ENCODE assay signal across 8 mouse cellular contexts in the genomic region with DNA sequence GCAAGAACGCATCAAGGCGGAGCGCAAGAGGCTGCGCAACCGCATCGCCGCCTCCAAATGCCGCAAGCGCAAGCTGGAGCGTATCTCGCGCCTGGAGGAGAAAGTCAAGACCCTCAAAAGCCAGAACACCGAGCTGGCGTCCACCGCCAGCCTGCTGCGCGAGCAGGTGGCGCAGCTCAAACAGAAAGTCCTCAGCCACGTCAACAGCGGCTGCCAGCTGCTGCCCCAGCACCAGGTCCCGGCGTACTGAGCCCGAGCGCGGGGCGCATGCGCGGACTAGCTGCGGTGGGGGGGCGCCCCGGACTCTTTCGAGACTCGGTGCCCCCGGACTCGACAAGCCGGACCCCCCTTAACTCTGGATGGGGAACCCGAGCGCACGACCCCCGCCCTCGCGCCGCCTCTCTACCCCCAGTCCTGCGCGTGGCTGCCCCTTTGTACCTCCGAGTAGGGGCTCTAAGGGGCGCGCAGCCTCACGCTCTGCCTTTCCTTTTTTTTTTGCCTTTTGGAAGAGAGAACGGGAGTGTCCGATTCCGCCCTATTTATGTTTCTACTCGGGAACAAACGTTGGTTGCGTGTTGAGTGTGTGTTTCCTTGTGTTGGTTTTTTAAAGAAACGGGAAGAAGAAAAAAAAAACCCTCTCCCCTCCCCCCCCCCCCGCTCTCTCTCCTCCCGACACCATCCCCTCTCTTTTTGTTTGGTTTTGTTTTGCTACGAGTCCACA. TPM values are rescaled to one million over a fixed set of nuclear protein-coding genes. Genes with fewer than 3 reads are reported as not detected.
A peak's percentile ranks its signal among the peaks of the same experiment; 100 is the strongest.
DNase-seq lines count a peak whose midpoint lies in the region; ATAC-seq and TF ChIP-seq lines count a peak whose summit lies in the region.

No protein-coding gene starts in this region.

- H3K27ac ChIP-seq in heart, embryonic 12.5 days (ENCODE audit: poor library complexity, severe bottlenecking), result peak overlapping the region; percentile 99
- H3K27ac ChIP-seq in kidney, postnatal 0 days, result peak overlapping the region; percentile 99
- peak overlapping the region; percentile 98 for H3K27ac ChIP-seq in liver, embryonic 12.5 days
- H3K27ac ChIP-seq in neural tube, embryonic 11.5 days (ENCODE audit: low read depth, low read length), result peak overlapping the region; percentile 98
- H3K27ac ChIP-seq in stomach, embryonic 15.5 days, result peak overlapping the region; percentile 99

- DNase-seq in 416B (ENCODE audit: low read depth), result peak; percentile 80
- peak; percentile 53 to 65 for DNase-seq in adrenal gland, postnatal 4 days (ENCODE audit: low spot score in 2 of 2)
- DNase-seq in kidney, postnatal 0 days (ENCODE audit: low spot score), result peak; percentile 85
- DNase-seq in neural tube, embryonic 11.5 days (ENCODE audit: low spot score), result peak; percentile 88

- peak overlapping the region; percentile 100 for H3K9ac ChIP-seq in heart, embryonic 12.5 days
- peak overlapping the region; percentile 100 for H3K9ac ChIP-seq in kidney, postnatal 0 days (ENCODE audit: low read depth, low read length)
- H3K9ac ChIP-seq in liver, embryonic 12.5 days, result peak overlapping the region; percentile 99
- peak overlapping the region; percentile 83 for H3K9ac ChIP-seq in neural tube, embryonic 11.5 days (ENCODE audit: low read length)
- H3K9ac ChIP-seq in stomach, embryonic 15.5 days, result peak overlapping the region; percentile 99

- H3K4me1 ChIP-seq in heart, embryonic 12.5 days (replicated peaks), result peaks cover 52% of the 10 kb centered on the region
- H3K4me1 ChIP-seq in kidney, postnatal 0 days (replicated peaks; ENCODE audit: insufficient read depth, low read length), result peaks cover 32% of the 10 kb centered on the region
- H3K4me1 ChIP-seq in liver, embryonic 12.5 days, result peaks cover 47% of the 10 kb centered on the region
- peaks cover 35% of the 10 kb centered on the region for H3K4me1 ChIP-seq in neural tube, embryonic 11.5 days (ENCODE audit: control insufficient read depth, insufficient read depth, low read length)
- H3K4me1 ChIP-seq in stomach, embryonic 15.5 days, result peaks cover 37% of the 10 kb centered on the region

- no peak for TF ChIP-seq CTCF in kidney, postnatal 0 days (IDR thresholded peaks at IDR 0.05; ENCODE audit: low read depth)

- no peaks in the 10 kb centered on the region for H3K27me3 ChIP-seq in heart, embryonic 12.5 days (replicated peaks)
- H3K27me3 ChIP-seq in kidney, postnatal 0 days (ENCODE audit: insufficient read depth, low read length), result no peaks in the 10 kb centered on the region
- H3K27me3 ChIP-seq in liver, embryonic 12.5 days (replicated peaks), result no peaks in the 10 kb centered on the region
- no peaks in the 10 kb centered on the region for H3K27me3 ChIP-seq in neural tube, embryonic 11.5 days (ENCODE audit: control insufficient read depth, insufficient read depth, low read length)
- no peaks in the 10 kb centered on the region for H3K27me3 ChIP-seq in stomach, embryonic 15.5 days (replicated peaks)

- under 1% methylated on average over 58 of the region's 59 CpGs for WGBS in heart, embryonic 12.5 days
- under 1% methylated on average over 55 of the region's 59 CpGs for WGBS in kidney, postnatal 0 days
- WGBS in liver, embryonic 12.5 days (ENCODE audit: insufficient replicate concordance), result under 1% methylated on average over 57 of the region's 59 CpGs
- under 1% methylated on average over 57 of the region's 59 CpGs for WGBS in neural tube, embryonic 11.5 days
- under 1% methylated on average over 59 of the region's 59 CpGs for WGBS in stomach, embryonic 15.5 days

- ATAC-seq in erythroblast, adult 5-6 weeks (replicated peaks; ENCODE audit: low FRiP score, poor library complexity, severe bottlenecking), result peak; percentile 12; the same call in 1 of the 2 replicates
- no peak for ATAC-seq in heart, embryonic 12.5 days (ENCODE audit: insufficient number of reproducible peaks, low FRiP score)
- no peak for ATAC-seq in kidney, postnatal 0 days (replicated peaks; ENCODE audit: low FRiP score, low read depth)
- no peak for ATAC-seq in liver, embryonic 12.5 days
- ATAC-seq in neural tube, embryonic 11.5 days (ENCODE audit: insufficient read depth, low FRiP score, low TSS enrichment), result no peak
- ATAC-seq in stomach, embryonic 15.5 days (ENCODE audit: insufficient read depth, low FRiP score, low read depth), result no peak

- H3K4me3 ChIP-seq in heart, embryonic 12.5 days, result peak overlapping the region; percentile 92
- peak overlapping the region; percentile 98 for H3K4me3 ChIP-seq in kidney, postnatal 0 days (replicated peaks; ENCODE audit: low read depth, low read length)
- peak overlapping the region; percentile 90 for H3K4me3 ChIP-seq in liver, embryonic 12.5 days
- H3K4me3 ChIP-seq in neural tube, embryonic 11.5 days (ENCODE audit: low read depth, low read length), result peak overlapping the region; percentile 83
- H3K4me3 ChIP-seq in stomach, embryonic 15.5 days (replicated peaks), result peak overlapping the region; percentile 96

- peak overlapping the region; percentile 87 for H3K4me2 ChIP-seq in heart, embryonic 12.5 days
- peak overlapping the region; percentile 66 for H3K4me2 ChIP-seq in kidney, postnatal 0 days (ENCODE audit: low read length)
- H3K4me2 ChIP-seq in liver, embryonic 12.5 days, result peak overlapping the region; percentile 99
- H3K4me2 ChIP-seq in neural tube, embryonic 11.5 days (ENCODE audit: low read depth), result peak overlapping the region; percentile 49
- peak overlapping the region; percentile 55 for H3K4me2 ChIP-seq in stomach, embryonic 15.5 days

- no peaks in the 10 kb centered on the region for H3K9me3 ChIP-seq in heart, embryonic 12.5 days (replicated peaks)
- no peaks in the 10 kb centered on the region for H3K9me3 ChIP-seq in kidney, postnatal 0 days (replicated peaks; ENCODE audit: low read length)
- H3K9me3 ChIP-seq in liver, embryonic 12.5 days (replicated peaks), result no peaks in the 10 kb centered on the region
- H3K9me3 ChIP-seq in neural tube, embryonic 11.5 days (ENCODE audit: control insufficient read depth, low read length), result no peaks in the 10 kb centered on the region
- H3K9me3 ChIP-seq in stomach, embryonic 15.5 days, result no peaks in the 10 kb centered on the region

- peaks cover 25% of the 10 kb centered on the region for H3K36me3 ChIP-seq in heart, embryonic 12.5 days
- H3K36me3 ChIP-seq in kidney, postnatal 0 days (ENCODE audit: insufficient read depth, low read length), result 0 out of 2 replicates have a peak, but pooled peaks cover 4% of the 10 kb centered on the region
- no peaks in the 10 kb centered on the region for H3K36me3 ChIP-seq in liver, embryonic 12.5 days
- H3K36me3 ChIP-seq in neural tube, embryonic 11.5 days (ENCODE audit: control insufficient read depth, insufficient read depth, low read length), result no peaks in the 10 kb centered on the region
- peaks cover 7% of the 10 kb centered on the region; the same call in 1 of the 2 replicates for H3K36me3 ChIP-seq in stomach, embryonic 15.5 days

RNA-seq across cellular contexts. Expression of a gene that starts 1.2 kb away (rescaled TPM):
- total RNA-seq in adrenal gland, postnatal 4 days (2021), result 100 to 1,000 TPM; 185 to 195 TPM
- 29.2 and 53.9 TPM in 2 replicates for total RNA-seq in erythroblast, adult 5-6 weeks (2015; ENCODE audit: low replicate concordance)
- total RNA-seq in erythroblast, adult 5-6 weeks (2017; ENCODE audit: low replicate concordance), result 52.2 and 61.9 TPM in 2 replicates
- polyA plus RNA-seq in heart, embryonic 12.5 days (2016; fragmentation: Nextera tagmentation; extraction: Ambion mirVana), result 183 and 206 TPM in 2 replicates
- 72.4 and 98.1 TPM in 2 replicates for polyA plus RNA-seq in kidney, postnatal 0 days (2015; fragmentation: Nextera tagmentation; extraction: Ambion mirVana)
- 59.5 and 66.8 TPM in 2 replicates for polyA plus RNA-seq in liver, embryonic 12.5 days (2016; fragmentation: Nextera tagmentation; extraction: Ambion mirVana)
- 167 and 171 TPM in 2 replicates for polyA plus RNA-seq in neural tube, embryonic 11.5 days (2014; fragmentation: Nextera tagmentation; extraction: Ambion mirVana)
- 84.4 and 84.6 TPM in 2 replicates for polyA plus RNA-seq in stomach, embryonic 15.5 days (2015; fragmentation: Nextera tagmentation; extraction: Ambion mirVana)

RNA-seq across cellular contexts. Expression of a gene that starts 3.3 kb away (rescaled TPM):
- under 1 TPM; 0.14 to 0.25 TPM for total RNA-seq in adrenal gland, postnatal 4 days (2021)
- total RNA-seq in erythroblast, adult 5-6 weeks (2015; ENCODE audit: low replicate concordance), result not detected in 2 replicates
- not detected in 2 replicates for total RNA-seq in erythroblast, adult 5-6 weeks (2017; ENCODE audit: low replicate concordance)
- 0.04 and 0.06 TPM in 2 replicates for polyA plus RNA-seq in heart, embryonic 12.5 days (2016; fragmentation: Nextera tagmentation; extraction: Ambion mirVana)
- polyA plus RNA-seq in kidney, postnatal 0 days (2015; fragmentation: Nextera tagmentation; extraction: Ambion mirVana), result 0.03 and 0.05 TPM in 2 replicates
- polyA plus RNA-seq in liver, embryonic 12.5 days (2016; fragmentation: Nextera tagmentation; extraction: Ambion mirVana), result not detected in 2 replicates
- polyA plus RNA-seq in neural tube, embryonic 11.5 days (2014; fragmentation: Nextera tagmentation; extraction: Ambion mirVana), result not detected in 2 replicates
- polyA plus RNA-seq in stomach, embryonic 15.5 days (2015; fragmentation: Nextera tagmentation; extraction: Ambion mirVana), result 0.04 TPM in 1 of 2 replicates, not detected in the other

RNA-seq across cellular contexts. Expression of a gene that starts 18.3 kb away (rescaled TPM):
- total RNA-seq in adrenal gland, postnatal 4 days (2021), result not detected
- not detected in 2 replicates for total RNA-seq in erythroblast, adult 5-6 weeks (2015; ENCODE audit: low replicate concordance)
- not detected in 2 replicates for total RNA-seq in erythroblast, adult 5-6 weeks (2017; ENCODE audit: low replicate concordance)
- polyA plus RNA-seq in heart, embryonic 12.5 days (2016; fragmentation: Nextera tagmentation; extraction: Ambion mirVana), result not detected in 2 replicates
- polyA plus RNA-seq in kidney, postnatal 0 days (2015; fragmentation: Nextera tagmentation; extraction: Ambion mirVana), result 0.70 and 0.74 TPM in 2 replicates
- not detected in 2 replicates for polyA plus RNA-seq in liver, embryonic 12.5 days (2016; fragmentation: Nextera tagmentation; extraction: Ambion mirVana)
- polyA plus RNA-seq in neural tube, embryonic 11.5 days (2014; fragmentation: Nextera tagmentation; extraction: Ambion mirVana), result not detected in 2 replicates
- polyA plus RNA-seq in stomach, embryonic 15.5 days (2015; fragmentation: Nextera tagmentation; extraction: Ambion mirVana), result 1.1 and 1.9 TPM in 2 replicates

RNA-seq across cellular contexts. Expression of a gene that starts 23.5 kb away (rescaled TPM):
- total RNA-seq in adrenal gland, postnatal 4 days (2021), result 1 to 10 TPM; 2.2 to 5.6 TPM
- total RNA-seq in erythroblast, adult 5-6 weeks (2015; ENCODE audit: low replicate concordance), result not detected in 2 replicates
- not detected in 2 replicates for total RNA-seq in erythroblast, adult 5-6 weeks (2017; ENCODE audit: low replicate concordance)
- 0.05 and 0.09 TPM in 2 replicates for polyA plus RNA-seq in heart, embryonic 12.5 days (2016; fragmentation: Nextera tagmentation; extraction: Ambion mirVana)
- 8.0 and 9.5 TPM in 2 replicates for polyA plus RNA-seq in kidney, postnatal 0 days (2015; fragmentation: Nextera tagmentation; extraction: Ambion mirVana)
- polyA plus RNA-seq in liver, embryonic 12.5 days (2016; fragmentation: Nextera tagmentation; extraction: Ambion mirVana), result 0.56 and 0.71 TPM in 2 replicates
- polyA plus RNA-seq in neural tube, embryonic 11.5 days (2014; fragmentation: Nextera tagmentation; extraction: Ambion mirVana), result 0.42 TPM in 1 of 2 replicates, not detected in the other
- polyA plus RNA-seq in stomach, embryonic 15.5 days (2015; fragmentation: Nextera tagmentation; extraction: Ambion mirVana), result 0.45 and 0.50 TPM in 2 replicates

RNA-seq across cellular contexts. Expression of a gene that starts 26.9 kb away (rescaled TPM):
- 10 to 100 TPM; 96.6 to 99.0 TPM for total RNA-seq in adrenal gland, postnatal 4 days (2021)
- 41.1 and 51.6 TPM in 2 replicates for total RNA-seq in erythroblast, adult 5-6 weeks (2015; ENCODE audit: low replicate concordance)
- 20.9 and 26.2 TPM in 2 replicates for total RNA-seq in erythroblast, adult 5-6 weeks (2017; ENCODE audit: low replicate concordance)
- polyA plus RNA-seq in heart, embryonic 12.5 days (2016; fragmentation: Nextera tagmentation; extraction: Ambion mirVana), result 289 and 301 TPM in 2 replicates
- 243 and 281 TPM in 2 replicates for polyA plus RNA-seq in kidney, postnatal 0 days (2015; fragmentation: Nextera tagmentation; extraction: Ambion mirVana)
- 266 and 269 TPM in 2 replicates for polyA plus RNA-seq in liver, embryonic 12.5 days (2016; fragmentation: Nextera tagmentation; extraction: Ambion mirVana)
- polyA plus RNA-seq in neural tube, embryonic 11.5 days (2014; fragmentation: Nextera tagmentation; extraction: Ambion mirVana), result 298 and 301 TPM in 2 replicates
- polyA plus RNA-seq in stomach, embryonic 15.5 days (2015; fragmentation: Nextera tagmentation; extraction: Ambion mirVana), result 271 and 297 TPM in 2 replicates

Comparison
In these comparisons a context has a peak if more than half of its experiments do, and no peak if none do; other contexts are left out.
1. H3K4me2 ChIP-seq: peak in every context shown above with its lines; median percentile 99 in liver, embryonic 12.5 days; 87 in heart, embryonic 12.5 days; 66 in kidney, postnatal 0 days; 55 in stomach, embryonic 15.5 days; 49 in neural tube, embryonic 11.5 days.